Mouse (Mus musculus) midbrain, embryonic 12.5 days (tissue): ENCODE data around the gene 1700123L14Rik. TPM values are rescaled to one million over a fixed set of nuclear protein-coding genes. Genes with fewer than 3 reads are reported as not detected.

Source experiments
- polyA plus RNA-seq: library from polyadenylated mRNA; unstranded; fragments of >200 nt; fragmentation: Nextera tagmentation; extraction: Ambion mirVana; gene quantifications from 2 replicates; pipeline ENCODE4 v1.2.1, GENCODE M21; 2016

The 1700123L14Rik gene
- polyA plus RNA-seq, 1 experiment from 2014 or later, result not detected

Other genes with a start within 250 kb of the 1700123L14Rik start
- gene Fam19a1, start 53.1 kb downstream of the 1700123L14Rik start, polyA plus RNA-seq, result 1.4 and 1.7 TPM in 2 replicates